ENCODE assay signal across 32 mouse cellular contexts in genomic region chr7:126818818-126819217, GRCm38 (mm10). TPM values are rescaled to one million over a fixed set of nuclear protein-coding genes. Genes with fewer than 3 reads are reported as not detected.
A peak's percentile ranks its signal among the peaks of the same experiment; 100 is the strongest.
DNase-seq lines count a peak whose midpoint lies in the region; ATAC-seq and TF ChIP-seq lines count a peak whose summit lies in the region.
"Had no signal": no experiment of that assay in that cellular context is flagged by ENCODE, and none has a peak within 500 bp of the region (broad histone marks: within the 10 kb centered on the region; RNA-seq: fewer than 3 reads in every experiment).

No protein-coding gene starts in this region.

- WGBS in heart, adult 2 months: 25% methylated on average over 1 of the region's 1 CpGs
- WGBS in liver, embryonic 14.5 days (ENCODE audit: insufficient replicate concordance): 13% methylated on average over 1 of the region's 1 CpGs
- 6% methylated on average over 1 of the region's 1 CpGs for WGBS in liver, embryonic 12.5 days (ENCODE audit: insufficient replicate concordance)

- no peak overlapping the region for H3K4me3 ChIP-seq in heart, adult 2 months
- H3K4me3 ChIP-seq in liver, embryonic 14.5 days (ENCODE audit: insufficient read depth in 1 of 2, low read depth in 2 of 2, low read length in 2 of 2): no peak overlapping the region
- H3K4me3 ChIP-seq in liver, embryonic 12.5 days: no peak overlapping the region
- H3K4me3 ChIP-seq in CH12.LX (replicated peaks in 1 of 3; ENCODE audit: low read depth in 2 of 3, low read length in 2 of 3, poor library complexity in 1 of 3) (no peak overlapping the region), ES-E14 (ENCODE audit: insufficient read depth in 1 of 2, low read depth in 1 of 2, low read length in 2 of 2, poor library complexity in 1 of 2, severe bottlenecking in 1 of 2) (no peak overlapping the region)
- H3K4me3 ChIP-seq: forebrain, embryonic 10.5 days; heart, embryonic 12.5 days; megakaryocyte, embryonic 14.5 days; neural tube, embryonic 15.5 days had no signal

- no peak for ATAC-seq in liver, embryonic 14.5 days (ENCODE audit: insufficient read depth)
- no peak for ATAC-seq in liver, embryonic 12.5 days
- ATAC-seq: midbrain, embryonic 16.5 days had no signal

- no peaks in the 10 kb centered on the region for H3K79me2 ChIP-seq in heart, adult 2 months (replicated peaks; ENCODE audit: control insufficient read depth, insufficient read depth, low read length)
- H3K79me2 ChIP-seq in CH12.LX (replicated peaks; ENCODE audit: control insufficient read depth, extremely low read depth, insufficient read depth, poor library complexity, severe bottlenecking): no peaks in the 10 kb centered on the region

- no peak overlapping the region for H3K27ac ChIP-seq in heart, adult 2 months
- H3K27ac ChIP-seq in liver, embryonic 14.5 days: no peak overlapping the region
- no peak overlapping the region for H3K27ac ChIP-seq in liver, embryonic 12.5 days
- H3K27ac ChIP-seq in CH12.LX (ENCODE audit: insufficient read depth, low read depth) (no peak overlapping the region), ES-E14 (ENCODE audit: insufficient read depth, low read depth, low read length, poor library complexity, severe bottlenecking) (no peak overlapping the region)
- H3K27ac ChIP-seq: forebrain, embryonic 10.5 days; neural tube, embryonic 15.5 days had no signal

- no peaks in the 10 kb centered on the region for H3K27me3 ChIP-seq in heart, adult 2 months (ENCODE audit: control insufficient read depth, insufficient read depth, low read length)
- H3K27me3 ChIP-seq in liver, embryonic 14.5 days (ENCODE audit: control insufficient read depth, insufficient read depth, low read length): peaks cover 11% of the 10 kb centered on the region
- H3K27me3 ChIP-seq in liver, embryonic 12.5 days (replicated peaks): peaks cover 33% of the 10 kb centered on the region
- no peaks in the 10 kb centered on the region for H3K27me3 ChIP-seq in CH12.LX (replicated peaks)
- H3K27me3 ChIP-seq: neural tube, embryonic 15.5 days had no signal

- TF ChIP-seq CTCF in heart, adult 2 months (IDR thresholded peaks at IDR 0.05): peak; percentile 39
- peak; percentile 36; the same call in 1 of the 2 replicates for TF ChIP-seq CTCF in liver, embryonic 14.5 days (IDR thresholded peaks at IDR 0.05; ENCODE audit: low read depth)
- peak; percentile 25 to 43; a peak in 3 of 4 replicates for TF ChIP-seq CTCF in CH12.LX (conservative IDR thresholded peaks at IDR 0.05 in 1 of 2, IDR thresholded peaks at IDR 0.05 in 1 of 2; ENCODE audit: low read depth in 2 of 2, low read length in 2 of 2)

- no peak for TF ChIP-seq POLR2A in heart, adult 2 months (IDR thresholded peaks at IDR 0.05; ENCODE audit: insufficient read depth, low read depth, low read length)
- TF ChIP-seq POLR2A in CH12.LX (IDR thresholded peaks at IDR 0.05; ENCODE audit: low read depth, low read length): no peak

- no peak for TF ChIP-seq RAD21 in CH12.LX (IDR thresholded peaks at IDR 0.05; ENCODE audit: low read depth, low read length)

- no peaks in the 10 kb centered on the region for H3K36me3 ChIP-seq in heart, adult 2 months (ENCODE audit: control insufficient read depth, insufficient read depth, low read length)
- H3K36me3 ChIP-seq in liver, embryonic 14.5 days (replicated peaks; ENCODE audit: control insufficient read depth, insufficient read depth, low read depth): no peaks in the 10 kb centered on the region
- H3K36me3 ChIP-seq in liver, embryonic 12.5 days: no peaks in the 10 kb centered on the region
- H3K36me3 ChIP-seq in CH12.LX (replicated peaks in 1 of 2; ENCODE audit: control insufficient read depth in 1 of 2, insufficient read depth in 1 of 2, low read length in 1 of 2) (no peaks in the 10 kb centered on the region), ES-E14 (ENCODE audit: control insufficient read depth, insufficient read depth, low read length, poor library complexity, severe bottlenecking) (no peaks in the 10 kb centered on the region)
- H3K36me3 ChIP-seq: forebrain, embryonic 10.5 days; heart, embryonic 12.5 days; neural tube, embryonic 15.5 days had no signal

- no peak overlapping the region for H3K9ac ChIP-seq in heart, adult 2 months (ENCODE audit: low read depth, low read length)
- no peak overlapping the region for H3K9ac ChIP-seq in liver, embryonic 14.5 days (replicated peaks)
- H3K9ac ChIP-seq in liver, embryonic 12.5 days: no peak overlapping the region
- no peak overlapping the region for H3K9ac ChIP-seq in CH12.LX (ENCODE audit: insufficient read depth, low read depth)
- no peak overlapping the region for H3K9ac ChIP-seq in ES-E14 (ENCODE audit: insufficient read depth, low read depth, low read length, poor library complexity, severe bottlenecking)
- H3K9ac ChIP-seq: heart, embryonic 12.5 days; neural tube, embryonic 15.5 days had no signal

- peaks cover 6% of the 10 kb centered on the region for H3K4me1 ChIP-seq in heart, adult 2 months (ENCODE audit: control insufficient read depth, insufficient read depth, low read length)
- H3K4me1 ChIP-seq in liver, embryonic 14.5 days (replicated peaks; ENCODE audit: control insufficient read depth in 2 of 2, insufficient read depth in 2 of 2, low read length in 1 of 2): no peaks in the 10 kb centered on the region
- peaks cover 7% of the 10 kb centered on the region; the same call in 1 of the 2 replicates for H3K4me1 ChIP-seq in liver, embryonic 12.5 days
- H3K4me1 ChIP-seq in CH12.LX (ENCODE audit: control insufficient read depth in 1 of 2, insufficient read depth in 2 of 2) (peaks cover 4 to 7% of the 10 kb centered on the region in 2 experiments; a peak in 2 of 4 replicates), ES-E14 (ENCODE audit: control insufficient read depth in 2 of 2, insufficient read depth in 2 of 2, low read length in 2 of 2, poor library complexity in 1 of 2) (peaks cover 3 to 11% of the 10 kb centered on the region in 2 experiments; a peak in 2 of 4 replicates)

- in situ Hi-C loops in CH12.LX (cut with MboI; ENCODE audit: low pct_ligation_motif_present, low pct_unique_long_range_greater_than_20kb, low sequenced_read_pairs): no loop called here
- in situ Hi-C loops in ES-E14 (cut with MboI; ENCODE audit: low sequenced_read_pairs in 2 of 2, unreplicated experiment in 2 of 2): no loop called here

- H3K9me3 ChIP-seq in liver, embryonic 14.5 days (ENCODE audit: control insufficient read depth, low read length): no peaks in the 10 kb centered on the region
- no peaks in the 10 kb centered on the region for H3K9me3 ChIP-seq in liver, embryonic 12.5 days (replicated peaks)
- peaks cover 3% of the 10 kb centered on the region for H3K9me3 ChIP-seq in CH12.LX (replicated peaks; ENCODE audit: low read length)
- H3K9me3 ChIP-seq in ES-E14 (ENCODE audit: control insufficient read depth, insufficient read depth, low read depth, low read length): no peaks in the 10 kb centered on the region
- H3K9me3 ChIP-seq: forebrain, embryonic 10.5 days; heart, embryonic 12.5 days; neural tube, embryonic 15.5 days had no signal

- DNase-seq in heart, adult 2 months: no peak
- DNase-seq in heart, postnatal 36 days: no peak
- DNase-seq in liver, embryonic 14.5 days (ENCODE audit: low read depth in 3 of 3, low spot score in 3 of 3): no peak
- DNase-seq in CH12.LX (ENCODE audit: extremely low read depth) (no peak), ES-E14 (ENCODE audit: low read depth, low spot score) (no peak)
- no peak for DNase-seq in frontal cortex, postnatal 25 days (ENCODE audit: low spot score in 2 of 2)
- DNase-seq: adrenal gland, postnatal 25 days; B cell, adult 2 months; cerebellum, adult 9-11 months; gastrocnemius, postnatal 10 days; heart, adult 11 months; heart, postnatal 10 days; kidney, adult 2 months; kidney, postnatal 14 days; lung, postnatal 14 days; thymus, adult 2 months; thymus, postnatal 4 days had no signal

- no peak for TF ChIP-seq EP300 in heart, adult 2 months (IDR thresholded peaks at IDR 0.05; ENCODE audit: insufficient read depth, low read depth, low read length)
- TF ChIP-seq EP300 in liver, embryonic 14.5 days (IDR thresholded peaks at IDR 0.05; ENCODE audit: low read depth): no peak
- no peak for TF ChIP-seq EP300 in CH12.LX (IDR thresholded peaks at IDR 0.05; ENCODE audit: low read length)

- dilution Hi-C loops in CH12.LX (cut with MboI; ENCODE audit: extremely low pct_ligation_motif_present, extremely low pct_unique_long_range_greater_than_20kb, low sequenced_read_pairs): no loop called here

- H3K4me2 ChIP-seq in liver, embryonic 14.5 days (ENCODE audit: low read depth): no peak overlapping the region
- H3K4me2 ChIP-seq in liver, embryonic 12.5 days: no peak overlapping the region
- H3K4me2 ChIP-seq in CH12.LX (ENCODE audit: insufficient read depth, low read depth, poor library complexity, severe bottlenecking): no peak overlapping the region
- H3K4me2 ChIP-seq: heart, embryonic 12.5 days; neural tube, embryonic 15.5 days had no signal

- intact Hi-C loops in heart, adult 2 months (cut with DNase I): no loop called here
- intact Hi-C loops in heart, postnatal 36 days (cut with DNase I): no loop called here

RNA-seq across cellular contexts. Expression of gene 4930451I11Rik, which starts 12.6 kb away (rescaled TPM):
- total RNA-seq in heart, adult 2 months (2021): not detected
- not detected in 2 replicates for polyA plus RNA-seq in heart, adult 2 months (2012; rRNA removed)
- not detected for total RNA-seq in heart, postnatal 36 days (2021)
- polyA plus RNA-seq in liver, embryonic 14.5 days (2012; rRNA removed): not detected in 2 replicates
- not detected in 2 replicates for polyA plus RNA-seq in liver, embryonic 14.5 days (2014; fragmentation: Nextera tagmentation; extraction: Ambion mirVana)
- polyA plus RNA-seq in liver, embryonic 12.5 days (2016; fragmentation: Nextera tagmentation; extraction: Ambion mirVana): not detected in 2 replicates
- not detected in 2 replicates for total RNA-seq in CH12.LX (2012; rRNA removed)
- not detected in 2 replicates for total RNA-seq in CH12.LX (2014; rRNA removed)
- not detected in 2 replicates for polyA plus RNA-seq in CH12.LX (2012; ENCODE audit: insufficient read length, low read depth)
- total RNA-seq in ES-E14 (2012; rRNA removed): not detected in 2 replicates
- total RNA-seq: adrenal gland, postnatal 25 days; gastrocnemius, postnatal 10 days; heart, postnatal 10 days; layer of hippocampus, adult 8-10 months; left cerebral cortex, postnatal 36 days had no signal
- polyA plus RNA-seq: embryonic facial prominence, embryonic 11.5 days; forebrain, embryonic 10.5 days; frontal cortex, adult 2 months; heart, embryonic 12.5 days; hindbrain, embryonic 11.5 days; kidney, adult 2 months; limb, embryonic 14.5 days; liver, embryonic 16.5 days; midbrain, embryonic 16.5 days; neural tube, embryonic 15.5 days; small intestine, adult 2 months; stomach, embryonic 16.5 days; thymus, adult 2 months had no signal

RNA-seq across cellular contexts. Expression of gene Fam57b, which starts 21.4 kb away (rescaled TPM):
- 1 to 10 TPM; 7.4 to 8.8 TPM for total RNA-seq in heart, adult 2 months (2021)
- polyA plus RNA-seq in heart, adult 2 months (2012; rRNA removed): 9.0 and 12.8 TPM in 2 replicates
- 1 to 10 TPM; 8.2 to 9.7 TPM for total RNA-seq in heart, postnatal 36 days (2021)
- 0.19 and 0.24 TPM in 2 replicates for polyA plus RNA-seq in liver, embryonic 14.5 days (2012; rRNA removed)
- not detected in 2 replicates for polyA plus RNA-seq in liver, embryonic 14.5 days (2014; fragmentation: Nextera tagmentation; extraction: Ambion mirVana)
- polyA plus RNA-seq in liver, embryonic 12.5 days (2016; fragmentation: Nextera tagmentation; extraction: Ambion mirVana): not detected in 2 replicates
- total RNA-seq in CH12.LX (2012; rRNA removed) (0.30 TPM in 1 of 2 replicates, not detected in the other), CH12.LX (2014; rRNA removed) (not detected in 2 replicates), ES-E14 (2012; rRNA removed) (1.9 and 2.5 TPM in 2 replicates)
- not detected in 2 replicates for polyA plus RNA-seq in CH12.LX (2012; ENCODE audit: insufficient read length, low read depth)
- polyA plus RNA-seq: liver, embryonic 16.5 days had no signal

RNA-seq across cellular contexts. Expression of gene Ppp4c, which starts 26.5 kb away (rescaled TPM):
- total RNA-seq in heart, adult 2 months (2021): 10 to 100 TPM; 31.8 to 31.9 TPM
- 65.6 and 99.5 TPM in 2 replicates for polyA plus RNA-seq in heart, adult 2 months (2012; rRNA removed)
- 10 to 100 TPM; 36.1 to 36.5 TPM for total RNA-seq in heart, postnatal 36 days (2021)
- polyA plus RNA-seq in liver, embryonic 14.5 days (2012; rRNA removed): 81.8 and 83.2 TPM in 2 replicates
- 105 and 117 TPM in 2 replicates for polyA plus RNA-seq in liver, embryonic 14.5 days (2014; fragmentation: Nextera tagmentation; extraction: Ambion mirVana)
- polyA plus RNA-seq in liver, embryonic 12.5 days (2016; fragmentation: Nextera tagmentation; extraction: Ambion mirVana): 191 and 205 TPM in 2 replicates
- total RNA-seq in CH12.LX (2012; rRNA removed): 201 and 213 TPM in 2 replicates
- total RNA-seq in CH12.LX (2014; rRNA removed): 175 and 195 TPM in 2 replicates
- 161 and 168 TPM in 2 replicates for polyA plus RNA-seq in CH12.LX (2012; ENCODE audit: insufficient read length, low read depth)
- total RNA-seq in ES-E14 (2012; rRNA removed): 260 and 291 TPM in 2 replicates

RNA-seq across cellular contexts. Expression of gene Doc2a, which starts 28.4 kb away (rescaled TPM):
- not detected for total RNA-seq in heart, adult 2 months (2021)
- polyA plus RNA-seq in heart, adult 2 months (2012; rRNA removed): not detected in 2 replicates
- not detected for total RNA-seq in heart, postnatal 36 days (2021)
- polyA plus RNA-seq in liver, embryonic 14.5 days (2012; rRNA removed): 0.02 TPM in 1 of 2 replicates, not detected in the other
- 0.18 TPM in 1 of 2 replicates, not detected in the other for polyA plus RNA-seq in liver, embryonic 14.5 days (2014; fragmentation: Nextera tagmentation; extraction: Ambion mirVana)
- 0.15 and 0.24 TPM in 2 replicates for polyA plus RNA-seq in liver, embryonic 12.5 days (2016; fragmentation: Nextera tagmentation; extraction: Ambion mirVana)
- total RNA-seq in CH12.LX (2012; rRNA removed) (1.9 and 3.4 TPM in 2 replicates), CH12.LX (2014; rRNA removed) (not detected in 2 replicates), ES-E14 (2012; rRNA removed) (5.5 and 7.7 TPM in 2 replicates)
- polyA plus RNA-seq in CH12.LX (2012; ENCODE audit: insufficient read length, low read depth): not detected in 2 replicates
- total RNA-seq: heart, postnatal 10 days had no signal
- polyA plus RNA-seq: heart, embryonic 12.5 days; liver, embryonic 16.5 days; small intestine, adult 2 months had no signal

RNA-seq across cellular contexts. Expression of gene Tbx6, which starts 37.5 kb away (rescaled TPM):
- under 1 TPM; 0.44 to 0.66 TPM for total RNA-seq in heart, adult 2 months (2021)
- polyA plus RNA-seq in heart, adult 2 months (2012; rRNA removed): 2.3 and 2.9 TPM in 2 replicates
- total RNA-seq in heart, postnatal 36 days (2021): under 1 TPM; 0.24 to 0.44 TPM
- 1.3 and 1.5 TPM in 2 replicates for polyA plus RNA-seq in liver, embryonic 14.5 days (2012; rRNA removed)
- 0.43 and 0.47 TPM in 2 replicates for polyA plus RNA-seq in liver, embryonic 14.5 days (2014; fragmentation: Nextera tagmentation; extraction: Ambion mirVana)
- polyA plus RNA-seq in liver, embryonic 12.5 days (2016; fragmentation: Nextera tagmentation; extraction: Ambion mirVana): 0.33 and 0.50 TPM in 2 replicates
- total RNA-seq in CH12.LX (2012; rRNA removed) (15.2 and 15.8 TPM in 2 replicates), CH12.LX (2014; rRNA removed) (12.3 and 12.8 TPM in 2 replicates), ES-E14 (2012; rRNA removed) (0.89 and 1.7 TPM in 2 replicates)
- 29.2 and 31.5 TPM in 2 replicates for polyA plus RNA-seq in CH12.LX (2012; ENCODE audit: insufficient read length, low read depth)
